Mouse (Mus musculus): ENCODE results near the gene Galr2.

The Galr2 gene

GRCm38 (mm10) chr11:116280751-116281663 is at the start of gene Galr2:
Galr2 (plus strand) TSS chr11:116280939.
- DNase-seq, result no peak

- DNase-seq, result no peak
Observed at GRCm38 (mm10) chr11:116232427-116232826, 48.3 kb upstream of the Galr2 start.

GRCm38 (mm10) chr11:116234901-116235300 is 45.8 kb upstream of the Galr2 start:
- DNase-seq, result no peak

- DNase-seq, result peak in 1 of 2 experiments; percentile 7
Observed at GRCm38 (mm10) chr11:116237742-116238395, 42.9 kb upstream of the Galr2 start, which contains the start of gene Evpl. Evpl (minus strand) TSS chr11:116238077.

- DNase-seq, result no peak
Observed at GRCm38 (mm10) chr11:116239797-116240196, 40.9 kb upstream of the Galr2 start.

- DNase-seq, result no peak
Observed at GRCm38 (mm10) chr11:116241744-116242235, 38.9 kb upstream of the Galr2 start.

- no peak for DNase-seq
Observed at GRCm38 (mm10) chr11:116244580-116244979, 36.2 kb upstream of the Galr2 start.

GRCm38 (mm10) chr11:116245616-116246015 is 35.1 kb upstream of the Galr2 start:
- no peak for DNase-seq

GRCm38 (mm10) chr11:116247502-116248222 is 33.1 kb upstream of the Galr2 start:
- no peak for DNase-seq

- no peak for DNase-seq
Observed at GRCm38 (mm10) chr11:116250898-116251297, 29.8 kb upstream of the Galr2 start.

- DNase-seq, result no peak
Observed at GRCm38 (mm10) chr11:116253076-116253600, 27.6 kb upstream of the Galr2 start.

GRCm38 (mm10) chr11:116254627-116255026 is 26.1 kb upstream of the Galr2 start:
- no peak for DNase-seq

- DNase-seq, result no peak
Observed at GRCm38 (mm10) chr11:116255090-116255981, 25.4 kb upstream of the Galr2 start.

- no peak for DNase-seq
Observed at GRCm38 (mm10) chr11:116255982-116256675, 24.6 kb upstream of the Galr2 start.

GRCm38 (mm10) chr11:116259461-116259860 is 21.3 kb upstream of the Galr2 start:
- DNase-seq, result no peak

- no peak for DNase-seq
Observed at GRCm38 (mm10) chr11:116260259-116260658, 20.5 kb upstream of the Galr2 start.

- peak in 1 of 2 experiments; percentile 20 for DNase-seq
Observed at GRCm38 (mm10) chr11:116265352-116265751, 15.4 kb upstream of the Galr2 start.

GRCm38 (mm10) chr11:116265850-116266249 is 14.9 kb upstream of the Galr2 start:
- DNase-seq, result no peak

- DNase-seq, result no peak
Observed at GRCm38 (mm10) chr11:116267637-116268036, 13.1 kb upstream of the Galr2 start.

GRCm38 (mm10) chr11:116268313-116268712 is 12.4 kb upstream of the Galr2 start:
- DNase-seq, result no peak

- DNase-seq, result no peak
Observed at GRCm38 (mm10) chr11:116269560-116269959, 11.2 kb upstream of the Galr2 start.

Data from spleen, adult 18-20 months (tissue).